Mouse (Mus musculus) layer of hippocampus, adult 2 months (tissue): Measurements from ENCODE around the gene Gm49358. TPM values are rescaled to one million over a fixed set of nuclear protein-coding genes. Genes with fewer than 3 reads are reported as not detected.

Source experiments
- DNase-seq, 2 experiments: peaks; one replicate each; pipeline ENCODE4 v3.0.0; 2022; ENCODE audit warnings: low spot score in 2 of 2
- H3K27ac ChIP-seq: fragments of 200-600 bp; 2 replicates; pipeline ENCODE4 v1.8.1; 2022
- H3K4me3 ChIP-seq: fragments of 200-600 bp; 2 replicates; pipeline ENCODE4 v1.8.1; 2022; ENCODE audit warnings: mild to moderate bottlenecking
- CTCF ChIP-seq: fragments of 200-600 bp; conservative IDR thresholded peaks from 2 replicates; pipeline ENCODE4 v1.8.1; 2022; ENCODE audit warnings: antibody characterized with exemption, mild to moderate bottlenecking, moderate library complexity
- long read RNA-seq, 2 experiments: library from polyadenylated mRNA; stranded (forward); transcript quantifications; one replicate each; pipeline ENCODE4 v2.0.0; 2021; ENCODE audit warnings: borderline mapping rate in 2 of 2
- total RNA-seq, 2 experiments: library from RNA; stranded (reverse); gene quantifications; 2 replicates each; pipeline ENCODE4 v1.2.3; 2021

The Gm49358 gene
- 10 to 100 TPM; 42.5 to 54.0 TPM for total RNA-seq
- long read RNA-seq, experiment 1: 0 reads
- long read RNA-seq, experiment 2: 0 reads

GRCm38 (mm10) chr10:86763672-86764071, at the start of gene Gm49358:
TSS of gene Gm49358 (plus strand) at chr10:86763972.
- no peak for TF ChIP-seq CTCF
- no peak for DNase-seq
- no peak within 1 kb of the TSS for H3K4me3 ChIP-seq
- H3K27ac ChIP-seq: no peak within 1 kb of the TSS

GRCm38 (mm10) chr10:86727548-86727980, 36.2 kb upstream of the Gm49358 start:
- no peak for TF ChIP-seq CTCF
- no peak for DNase-seq
- peak overlapping the region; percentile 32 for H3K27ac ChIP-seq
- peak overlapping the region; percentile 45 for H3K4me3 ChIP-seq

- Histone ChIP-seq H3K27ac (peak overlapping the region; percentile 32; the same call in 1 of the 2 replicates), H3K4me3 (no peak overlapping the region)
- no peak for TF ChIP-seq CTCF
- no peak for DNase-seq
Measured at GRCm38 (mm10) chr10:86728176-86728575, 35.6 kb upstream of the Gm49358 start.

GRCm38 (mm10) chr10:86730823-86731499, 32.8 kb upstream of the Gm49358 start:
- Histone ChIP-seq H3K27ac (peak overlapping the region; percentile 70; the same call in 1 of the 2 replicates), H3K4me3 (peak overlapping the region; percentile 60)
- peak; percentile 71 to 90 for DNase-seq
- TF ChIP-seq CTCF: peak; percentile 91

- TF ChIP-seq CTCF: no peak
Measured at GRCm38 (mm10) chr10:86731500-86731863, 32.3 kb upstream of the Gm49358 start.

GRCm38 (mm10) chr10:86735036-86735435, 28.7 kb upstream of the Gm49358 start:
- DNase-seq: no peak
- Histone ChIP-seq H3K27ac (no peak overlapping the region), H3K4me3 (no peak overlapping the region)
- peak; percentile 59 for TF ChIP-seq CTCF

More at GRCm38 (mm10) chr10:86731500-86731863, 32.3 kb upstream of the Gm49358 start:
- H3K27ac ChIP-seq: no peak overlapping the region
- no peak overlapping the region for H3K4me3 ChIP-seq
- no peak for DNase-seq

GRCm38 (mm10) chr10:86742918-86743317, 20.9 kb upstream of the Gm49358 start:
- DNase-seq: no peak
- no peak overlapping the region for H3K4me3 ChIP-seq
- no peak for TF ChIP-seq CTCF
- no peak overlapping the region for H3K27ac ChIP-seq

- Histone ChIP-seq H3K4me3 (no peak overlapping the region), H3K27ac (no peak overlapping the region)
- DNase-seq: no peak
- no peak for TF ChIP-seq CTCF
Measured at GRCm38 (mm10) chr10:86744306-86744705, 19.5 kb upstream of the Gm49358 start.

- no peak overlapping the region for H3K27ac ChIP-seq
- H3K4me3 ChIP-seq: no peak overlapping the region
- no peak for DNase-seq
- no peak for TF ChIP-seq CTCF
Measured at GRCm38 (mm10) chr10:86755816-86756502, 7.8 kb upstream of the Gm49358 start.

GRCm38 (mm10) chr10:86757724-86758123, 6.0 kb upstream of the Gm49358 start:
- TF ChIP-seq CTCF: no peak
- Histone ChIP-seq H3K4me3 (no peak overlapping the region), H3K27ac (no peak overlapping the region)
- no peak for DNase-seq

GRCm38 (mm10) chr10:86758211-86758610, 5.6 kb upstream of the Gm49358 start:
- Histone ChIP-seq H3K4me3 (no peak overlapping the region), H3K27ac (no peak overlapping the region)
- DNase-seq: no peak
- no peak for TF ChIP-seq CTCF

- no peak for TF ChIP-seq CTCF
- no peak for DNase-seq
- Histone ChIP-seq H3K27ac (no peak overlapping the region), H3K4me3 (no peak overlapping the region)
Measured at GRCm38 (mm10) chr10:86761236-86761635, 2.5 kb upstream of the Gm49358 start.

GRCm38 (mm10) chr10:86761722-86762383, 1.9 kb upstream of the Gm49358 start:
- TF ChIP-seq CTCF: no peak
- no peak for DNase-seq
- no peak overlapping the region for H3K27ac ChIP-seq
- H3K4me3 ChIP-seq: no peak overlapping the region
